Mouse (Mus musculus) heart, postnatal 10 days (tissue): ENCODE data around the gene E2f3. TPM values are rescaled to one million over a fixed set of nuclear protein-coding genes. Genes with fewer than 3 reads are reported as not detected.

Experiments used
- DNase-seq, 2 experiments: peaks; one replicate each; pipeline ENCODE4 v3.0.0; 2021
- intact Hi-C: fragments of 180-260 bp; cut with DNase I; formaldehyde crosslinking; loops from one replicate; pipeline ENCODE4 v1.15.1; 2025
- total RNA-seq, 2 experiments: library from RNA; stranded (reverse); gene quantifications; 2 replicates each; pipeline ENCODE4 v1.2.3; 2021

Gene E2f3
- 10 to 100 TPM; 12.0 to 13.4 TPM for total RNA-seq

- intact Hi-C loops: loop anchor here (2.0 to 10.0 kb wide), 2 partner anchors 99 to 1031 kb away; partner anchors contain the start of gene Sox4
These were observed at the start of gene E2f3 for GRCm38 (mm10) chr13:29985855-29986755. E2f3 (minus strand) TSS chr13:29986063.

GRCm38 (mm10) chr13:30034540-30034939 is 48.7 kb upstream of the E2f3 start:
- intact Hi-C loops: no loop called here
- DNase-seq: no peak

More at GRCm38 (mm10) chr13:29985855-29986755, at the start of gene E2f3:
- peak; percentile 100 for DNase-seq

GRCm38 (mm10) chr13:30031684-30032335 is 45.9 kb upstream of the E2f3 start:
- peak; percentile 12 to 18 for DNase-seq
- intact Hi-C loops: no loop called here

- intact Hi-C loops: no loop called here
- no peak for DNase-seq
These were observed 42.0 kb upstream of the E2f3 start for GRCm38 (mm10) chr13:30027841-30028240.

- no peak for DNase-seq
- intact Hi-C loops: no loop called here
These were observed 36.6 kb upstream of the E2f3 start for GRCm38 (mm10) chr13:30022487-30022886.

DNA sequence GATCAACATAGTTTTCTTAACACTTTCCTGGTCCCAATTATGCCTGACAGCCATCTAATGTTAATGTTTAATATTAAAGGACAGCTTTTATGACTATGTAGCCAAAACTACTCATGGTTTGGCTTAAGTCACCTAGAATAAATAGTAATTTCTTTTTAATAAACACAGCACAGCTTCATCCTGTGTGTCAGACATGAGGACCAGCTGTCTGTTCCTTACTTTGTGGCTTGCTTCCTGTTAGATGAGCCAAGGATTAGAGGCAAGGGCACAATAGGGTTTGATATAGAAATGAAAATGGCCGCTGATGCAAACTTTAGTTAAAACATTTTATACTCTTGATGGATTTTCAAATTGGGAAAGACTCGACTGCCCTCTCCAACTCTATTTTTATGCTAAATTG is 32.7 kb upstream of the E2f3 start:
- intact Hi-C loops: no loop called here
- DNase-seq: no peak

DNA sequence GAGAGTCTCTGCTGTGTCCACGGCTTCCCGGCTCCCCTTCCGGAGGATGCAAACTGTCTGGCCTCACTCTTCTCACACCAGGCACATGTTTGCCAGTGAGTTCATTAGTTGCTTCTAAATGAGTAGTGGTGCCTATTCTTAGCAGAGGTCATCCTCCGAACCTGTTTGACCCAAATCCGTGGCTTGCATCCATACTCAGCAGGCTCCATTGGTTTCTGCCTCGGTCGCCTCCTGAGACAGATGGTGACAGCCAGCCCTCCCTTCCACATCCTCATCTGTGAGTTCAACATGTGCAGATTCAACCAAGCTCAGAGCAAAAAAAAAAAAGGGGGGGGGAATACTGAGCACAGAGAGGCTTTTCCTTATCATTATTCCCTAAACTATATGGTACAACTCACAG is 31.7 kb upstream of the E2f3 start:
- intact Hi-C loops: no loop called here
- DNase-seq: no peak

DNA sequence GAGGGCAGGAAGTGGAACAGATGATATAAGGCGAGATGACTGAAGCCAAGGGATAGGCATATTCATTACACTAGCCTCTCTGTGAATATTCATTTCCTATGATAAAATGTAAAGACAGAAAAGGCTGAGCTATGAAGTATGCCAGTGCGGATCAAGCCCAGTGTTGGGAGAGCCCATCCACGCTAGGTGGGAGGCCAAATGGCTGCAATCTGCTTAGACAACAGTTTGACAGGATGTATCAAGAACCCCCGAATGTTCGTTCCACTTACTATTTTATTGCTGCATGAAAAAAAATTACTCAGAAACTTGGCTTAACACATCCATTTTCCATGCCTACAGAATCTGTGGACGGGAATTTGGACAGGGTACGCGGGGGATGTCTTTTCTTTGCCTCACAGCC is 28.7 kb upstream of the E2f3 start:
- no peak for DNase-seq
- intact Hi-C loops: no loop called here

DNA sequence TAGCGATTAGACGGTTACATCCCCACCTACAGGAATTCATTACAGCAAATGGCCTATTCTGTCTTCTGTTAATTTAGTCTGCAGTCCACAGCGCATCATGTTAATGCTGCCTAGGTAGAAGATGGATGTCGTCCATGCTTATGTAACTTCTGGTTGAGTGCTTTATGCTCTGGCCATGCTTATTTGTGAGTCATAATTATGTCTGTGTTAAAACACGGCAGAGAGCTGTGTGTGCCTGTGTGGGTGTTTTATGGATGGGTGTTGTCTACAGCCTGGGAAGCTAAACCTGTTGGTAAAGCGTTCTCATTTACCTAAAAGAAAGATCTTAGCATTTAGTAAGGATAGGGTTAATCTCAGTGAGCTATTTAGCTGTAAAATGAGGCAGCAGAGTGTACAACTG is 26.4 kb upstream of the E2f3 start:
- intact Hi-C loops: no loop called here
- DNase-seq: no peak

GRCm38 (mm10) chr13:30008738-30009137 is 22.9 kb upstream of the E2f3 start:
- intact Hi-C loops: no loop called here
- DNase-seq: no peak

DNA sequence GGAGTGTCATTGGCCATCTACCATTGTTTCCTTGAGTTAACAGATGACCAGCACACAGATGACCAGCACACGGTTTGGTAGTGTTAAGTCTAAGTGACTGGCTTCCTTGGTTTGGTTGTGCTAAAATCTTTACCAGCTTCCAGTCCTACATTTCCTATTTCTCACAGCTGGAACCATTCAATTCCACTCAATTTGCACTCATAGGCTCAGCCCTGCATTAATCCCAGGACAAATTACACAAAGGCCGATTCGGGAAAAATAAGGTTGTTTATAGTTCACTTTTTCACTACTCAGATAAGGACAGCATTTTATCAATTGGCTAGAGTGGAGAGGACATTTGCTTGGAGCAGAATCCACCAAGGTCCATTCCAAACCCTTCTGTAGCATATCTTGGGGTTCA is 19.6 kb upstream of the E2f3 start:
- intact Hi-C loops: no loop called here
- DNase-seq: no peak

DNA sequence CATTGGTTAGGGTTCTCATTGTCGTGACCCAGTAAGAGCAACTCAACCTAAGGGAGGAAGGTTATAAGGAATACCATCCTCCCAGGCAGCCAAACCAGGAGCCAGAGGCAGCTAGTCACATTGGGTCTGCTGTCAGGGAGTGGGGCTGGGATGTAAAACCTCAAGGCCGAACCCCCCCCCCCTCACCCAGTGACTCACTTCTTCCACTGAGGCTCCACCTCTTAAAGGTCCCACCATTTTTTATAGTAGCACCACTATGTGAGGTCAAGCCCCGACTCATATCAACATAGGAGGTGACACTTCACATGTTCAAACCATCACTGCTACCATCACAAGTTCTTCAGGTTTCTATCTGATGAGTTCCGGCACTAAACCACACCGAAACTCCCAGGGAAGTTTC is 19.0 kb upstream of the E2f3 start:
- intact Hi-C loops: no loop called here
- DNase-seq: no peak

- intact Hi-C loops: no loop called here
These were observed 17.3 kb upstream of the E2f3 start for GRCm38 (mm10) chr13:30003169-30003568.

GRCm38 (mm10) chr13:30001041-30001440 is 15.2 kb upstream of the E2f3 start:
- no peak for DNase-seq
- intact Hi-C loops: no loop called here

More at GRCm38 (mm10) chr13:30003169-30003568, 17.3 kb upstream of the E2f3 start:
- peak in 1 of 2 experiments; percentile 10 for DNase-seq

DNA sequence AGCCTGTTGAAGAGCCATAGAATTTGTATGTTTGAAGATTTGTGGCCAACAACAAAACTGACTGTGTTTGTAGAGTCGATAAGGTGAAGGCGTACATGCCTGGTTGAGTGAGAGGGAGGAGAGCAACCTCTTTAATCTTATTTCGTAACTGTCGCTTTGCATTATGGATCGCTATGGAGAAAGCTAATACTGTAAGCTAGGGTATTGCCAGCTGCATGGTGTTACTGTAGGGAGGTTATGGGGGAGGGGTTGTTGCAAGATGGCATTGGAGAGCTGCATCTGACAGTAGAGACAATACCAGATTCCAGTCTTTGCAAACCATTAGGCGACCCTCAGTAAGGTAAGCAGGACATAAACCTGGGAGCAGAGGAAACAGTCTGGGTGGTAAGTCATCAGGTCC is 2.1 kb upstream of the E2f3 start:
- intact Hi-C loops: loop anchor here (2.0 to 10.0 kb wide), 2 partner anchors 97 to 1033 kb away; partner anchors contain the start of gene Sox4
- DNase-seq: no peak

GRCm38 (mm10) chr13:29986756-29987120 is 875 bp upstream of the E2f3 start:
- DNase-seq: no peak

DNA sequence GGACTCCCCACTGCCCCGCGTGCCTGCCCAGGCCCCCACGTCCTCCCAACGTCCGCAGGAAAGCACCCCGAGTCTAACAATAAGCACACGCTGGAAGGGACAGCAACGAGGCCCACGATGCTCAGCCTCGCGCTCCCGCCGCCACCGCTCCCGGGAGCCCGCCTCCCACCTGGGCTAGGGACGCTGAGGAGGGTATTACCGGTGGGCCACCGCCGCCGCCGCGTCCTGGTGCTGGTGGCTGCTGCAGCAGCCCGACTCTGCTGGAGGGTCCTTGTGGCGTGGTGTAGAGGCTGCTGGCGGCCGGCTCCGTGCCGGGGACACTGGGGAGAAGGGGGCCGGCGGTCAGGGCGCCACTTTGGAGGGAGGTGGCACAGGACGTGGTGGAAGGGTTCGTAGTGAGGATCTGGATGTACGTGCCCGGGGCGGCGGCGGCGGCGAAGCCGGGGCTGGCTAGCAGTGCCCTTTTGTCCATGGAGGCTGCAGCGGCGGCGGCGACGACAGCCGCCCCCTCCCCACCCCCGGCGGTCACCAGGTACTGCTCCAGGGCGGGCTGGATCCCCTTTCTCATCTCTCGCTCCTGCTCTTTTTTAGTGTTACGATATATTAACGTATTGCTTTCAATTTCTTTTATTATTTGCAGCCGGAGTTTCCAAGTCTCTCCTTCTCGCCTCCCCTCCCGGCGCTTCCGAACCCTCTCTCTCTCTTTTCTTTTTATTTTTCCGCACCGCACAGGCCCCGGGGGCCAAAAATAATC is 585 bp downstream of the E2f3 start:
- peak; percentile 43 to 51 for DNase-seq
- intact Hi-C loops: loop anchor here (10.0 kb wide), 1 partner anchor 1030 kb away; the partner anchor contains the start of gene Sox4

More at GRCm38 (mm10) chr13:29986756-29987120, 875 bp upstream of the E2f3 start:
- intact Hi-C loops: loop anchor here (2.0 to 10.0 kb wide), 2 partner anchors 98 to 1032 kb away; partner anchors contain the start of gene Sox4

- intact Hi-C loops: loop anchor here (5.0 to 10.0 kb wide), 2 partner anchors 57 to 1030 kb away; partner anchors contain the start of gene Sox4
- DNase-seq: peak; percentile 87 to 89
These were observed 1.4 kb downstream of the E2f3 start for GRCm38 (mm10) chr13:29984286-29985100.

GRCm38 (mm10) chr13:29983523-29984191 is 2.2 kb downstream of the E2f3 start:
- intact Hi-C loops: loop anchor here (2.0 to 10.0 kb wide), 4 partner anchors 29 to 1029 kb away; partner anchors contain the start of genes Cdkal1 and Sox4
- peak; percentile 24 to 55 for DNase-seq
